Mouse (Mus musculus): ENCODE results near the gene Fbxw8. TPM values are rescaled to one million over a fixed set of nuclear protein-coding genes. Genes with fewer than 3 reads are reported as not detected.

The Fbxw8 gene
- polyA plus RNA-seq (2015; fragmentation: Illumina TruSeq; extraction: RNeasy Lipid Tissue Mini Kit (QIAGEN cat#74804); ENCODE audit: low read depth, low replicate concordance) = 20.7 TPM

DNA sequence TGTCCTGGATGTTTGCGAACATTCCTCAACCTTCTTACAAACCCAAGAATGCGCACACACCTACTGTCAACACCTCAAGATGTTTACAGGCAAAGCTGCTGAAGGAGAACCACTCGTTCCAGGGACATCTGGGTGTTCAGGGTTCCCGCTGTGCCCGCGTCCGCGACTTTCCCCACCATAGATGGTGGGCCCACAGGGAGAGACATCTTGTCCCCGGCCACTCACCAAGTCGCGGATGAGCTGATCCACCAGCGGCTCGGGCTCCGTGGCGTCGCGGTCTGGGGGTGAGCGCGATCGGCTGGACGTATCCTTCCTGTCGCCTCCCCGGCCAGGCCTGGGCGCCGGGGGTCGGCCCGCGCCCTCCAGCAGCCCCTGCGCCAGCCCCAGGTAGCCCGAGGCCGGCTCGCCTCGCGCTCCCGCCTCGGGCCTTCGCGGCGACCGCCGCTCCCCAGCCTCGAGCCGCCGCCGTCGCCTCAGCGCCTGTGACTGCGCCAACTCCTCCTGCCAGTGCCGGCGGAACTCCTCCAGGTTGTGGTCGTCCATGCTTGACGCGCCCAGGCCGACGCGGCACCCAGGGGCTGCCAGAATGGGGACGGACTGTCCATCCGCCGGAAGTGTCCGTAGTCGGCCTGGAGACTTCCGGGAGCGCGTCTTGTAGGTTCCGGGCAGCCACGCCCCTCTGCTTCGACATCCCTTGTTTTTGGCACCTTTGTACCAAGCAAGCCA is at the start of gene Fbxw8:
TSS of gene Fbxw8 (minus strand) at position 626 of the 726 bp plus-strand sequence.

GRCm38 (mm10) chr5:118164581-118164980 is 9.3 kb upstream of the Fbxw8 start, which contains the start of gene Hrk:
Gene Hrk (plus strand): TSS chr5:118164648.

GRCm38 (mm10) chr5:118027698-118028190 is 127.5 kb downstream of the Fbxw8 start, which contains the start of gene Tesc:
Gene Tesc (plus strand): TSS chr5:118027743.

Other genes with a start within 250 kb of the Fbxw8 start
- gene Fbxo21, start 178.7 kb downstream of the Fbxw8 start, polyA plus RNA-seq (2015; fragmentation: Illumina TruSeq; extraction: RNeasy Lipid Tissue Mini Kit (QIAGEN cat#74804); ENCODE audit: low read depth, low replicate concordance) = 68.4 TPM
- gene Tesc, start 127.7 kb downstream of the Fbxw8 start, polyA plus RNA-seq (2015; fragmentation: Illumina TruSeq; extraction: RNeasy Lipid Tissue Mini Kit (QIAGEN cat#74804); ENCODE audit: low read depth, low replicate concordance) = 104 TPM
- gene Hrk, start 9.2 kb upstream of the Fbxw8 start, polyA plus RNA-seq (2015; fragmentation: Illumina TruSeq; extraction: RNeasy Lipid Tissue Mini Kit (QIAGEN cat#74804); ENCODE audit: low read depth, low replicate concordance) = 15.1 TPM
- 59.8 TPM for gene Rnft2, start 89.7 kb upstream of the Fbxw8 start, polyA plus RNA-seq (2015; fragmentation: Illumina TruSeq; extraction: RNeasy Lipid Tissue Mini Kit (QIAGEN cat#74804); ENCODE audit: low read depth, low replicate concordance)
- 13.8 TPM for gene 2410131K14Rik, start 89.8 kb upstream of the Fbxw8 start, polyA plus RNA-seq (2015; fragmentation: Illumina TruSeq; extraction: RNeasy Lipid Tissue Mini Kit (QIAGEN cat#74804); ENCODE audit: low read depth, low replicate concordance)

Measured in brain, adult 10 weeks (tissue).